Mouse (Mus musculus) lung, adult 2 months (tissue): Measurements from ENCODE around the gene Dvl2.

Source experiments
- CTCF ChIP-seq: fragments of 200-500 bp; IDR thresholded peaks from 2 replicates; pipeline ENCODE4 v1.5.1; 2011; ENCODE audit warnings: mild to moderate bottlenecking, low read length, control low read depth; ENCODE audit not compliant: insufficient read depth
- POLR2A ChIP-seq: fragments of 200-500 bp; IDR thresholded peaks from 2 replicates; pipeline ENCODE4 v1.6.1; 2011; ENCODE audit warnings: low read depth, mild to moderate bottlenecking, control low read depth, low read length, borderline replicate concordance; ENCODE audit errors: extremely low read depth

DNA sequence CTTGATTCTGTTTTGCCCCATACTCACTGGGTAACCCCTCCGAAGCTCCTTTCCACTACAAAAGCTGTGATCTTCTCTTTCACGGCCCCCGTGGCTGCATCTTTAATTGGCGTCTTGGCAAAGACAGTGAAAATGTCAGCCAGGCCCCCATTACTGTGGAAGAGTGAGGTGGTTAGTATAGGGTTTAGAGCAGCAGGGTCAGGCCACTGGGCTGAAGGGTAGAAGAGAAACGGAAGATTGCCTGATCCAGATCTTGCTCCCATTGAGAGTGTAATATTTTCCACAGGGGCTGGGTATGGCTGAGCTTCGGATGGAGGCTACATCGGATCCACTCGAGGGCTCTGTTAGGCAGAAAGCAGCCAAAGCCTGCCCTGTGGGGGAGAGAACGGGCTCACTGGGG lies 12.5 kb downstream of the Dvl2 start:
- TF ChIP-seq CTCF (no peak), POLR2A (no peak)
